Mouse (Mus musculus): ENCODE data around the gene Abcf2. TPM values are rescaled to one million over a fixed set of nuclear protein-coding genes. Genes with fewer than 3 reads are reported as not detected.

Abcf2 gene
- 10 to 100 TPM; 25.6 to 25.9 TPM for total RNA-seq (2023)

DNA sequence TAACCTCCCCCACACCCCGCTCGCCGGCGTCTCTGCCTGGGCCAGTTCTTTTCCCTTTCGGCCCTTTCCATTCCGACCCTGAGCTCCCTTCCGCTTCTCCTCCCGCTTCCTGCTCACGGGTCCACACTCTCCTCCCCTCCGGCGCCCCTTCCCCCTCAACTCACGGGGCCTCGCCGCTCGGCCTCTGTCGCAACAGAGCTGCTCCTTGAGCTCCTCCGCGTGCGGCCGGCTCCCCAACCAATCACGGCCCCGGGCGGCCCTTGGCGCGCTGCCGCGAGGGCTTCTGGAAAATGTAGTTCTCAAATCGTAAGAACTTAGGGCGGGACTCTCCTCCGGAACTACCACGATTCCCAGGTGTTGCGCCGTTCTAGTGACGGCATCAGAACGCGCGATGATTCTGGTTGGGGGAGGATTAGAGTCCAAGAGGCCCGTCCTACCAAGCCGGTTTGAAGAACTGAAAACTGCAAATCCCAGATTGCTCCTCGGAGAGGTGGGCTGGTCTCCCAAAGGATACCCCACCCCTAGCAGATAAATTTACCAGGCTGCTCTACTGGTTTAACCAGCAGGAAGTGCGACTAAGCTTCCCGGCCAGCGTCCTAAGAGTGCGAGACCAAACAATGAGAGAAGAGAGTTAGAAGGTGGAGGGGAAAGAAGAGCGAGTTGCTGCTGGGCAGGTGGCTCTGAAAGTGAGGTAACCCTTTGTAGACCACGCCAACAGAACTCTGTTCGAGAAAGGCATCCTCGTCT, at the start of gene Abcf2:
TSS of gene Abcf2 (minus strand) at position 285 of the 747 bp plus-strand sequence.

DNA sequence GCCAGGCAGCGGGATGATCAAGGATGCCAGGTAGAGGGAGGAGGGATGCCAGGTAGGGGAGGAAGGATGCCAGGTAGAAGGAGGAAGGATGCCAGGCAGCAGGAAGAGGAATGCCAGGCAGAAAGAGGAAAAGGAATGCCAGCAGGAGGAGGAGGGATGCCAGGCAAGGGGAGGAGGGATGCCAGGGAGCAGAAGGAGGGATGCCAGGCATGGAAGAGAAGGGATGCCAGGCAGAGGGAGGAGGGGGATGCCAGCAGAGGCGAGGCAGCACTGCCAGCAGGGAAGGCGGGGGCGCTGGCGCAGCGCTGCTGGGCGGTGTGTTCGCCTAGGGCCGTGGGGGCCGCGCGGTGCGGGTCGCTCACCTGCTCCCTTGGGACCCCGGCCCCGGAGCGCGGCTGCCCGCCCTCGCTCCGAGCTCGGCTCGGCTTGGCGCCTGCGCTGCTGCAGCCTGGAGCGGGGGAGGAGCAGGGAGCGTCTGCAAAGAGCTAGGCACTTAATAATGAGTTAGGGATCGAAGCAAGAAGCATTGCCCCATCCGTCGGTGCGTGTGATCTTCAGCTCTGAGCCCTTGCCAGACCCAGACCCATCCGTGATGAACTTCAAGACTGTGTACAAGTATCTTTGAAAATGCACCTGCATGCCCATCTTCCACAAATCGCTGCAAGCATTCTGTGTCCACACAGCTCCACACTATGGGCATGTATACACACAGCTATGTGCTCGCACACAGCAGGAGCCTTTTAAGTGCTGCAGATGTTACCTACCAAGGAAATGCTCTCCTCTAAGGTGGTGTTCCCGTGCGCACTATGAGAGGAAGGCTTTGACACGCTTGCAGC, 46.9 kb upstream of the Abcf2 start, which contains the start of gene Smarcd3:
TSS of gene Smarcd3 (minus strand) at position 426 of the 836 bp plus-strand sequence.

DNA sequence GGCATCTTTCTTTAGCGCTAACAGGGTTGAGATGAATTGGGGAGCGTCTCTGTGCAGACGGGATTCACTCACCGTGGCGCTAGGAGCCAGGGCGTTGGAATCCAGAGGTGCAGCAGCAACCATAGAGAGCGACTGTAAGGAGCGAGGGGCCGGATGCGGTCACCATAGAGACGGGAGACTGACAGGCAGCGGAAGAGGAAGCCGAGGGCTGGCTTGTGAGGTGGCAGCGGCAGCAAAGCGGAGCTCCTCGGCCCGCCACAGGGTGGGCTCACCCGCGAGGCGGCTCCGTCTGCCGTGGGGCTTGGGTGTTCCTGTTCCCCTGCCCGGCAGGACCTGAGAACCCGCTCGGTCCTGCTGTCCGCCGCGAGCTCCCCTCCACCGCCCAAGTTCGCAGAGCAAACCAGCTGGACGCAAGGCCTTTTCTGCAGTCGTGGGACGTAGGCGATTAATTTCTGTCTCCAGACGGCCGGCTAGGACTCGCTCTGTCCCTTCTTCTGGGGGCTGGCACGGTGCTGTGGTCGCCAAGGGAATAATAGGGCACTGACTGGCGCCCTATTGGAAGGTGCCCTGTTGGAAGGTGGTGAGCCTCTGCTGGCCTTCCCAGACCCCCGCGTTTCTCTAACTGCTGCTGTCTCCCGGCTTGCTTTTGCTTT, 9.4 kb upstream of the Abcf2 start, which contains the start of gene Chpf2:
TSS of gene Chpf2 (plus strand) at position 195 of the 653 bp plus-strand sequence.

DNA sequence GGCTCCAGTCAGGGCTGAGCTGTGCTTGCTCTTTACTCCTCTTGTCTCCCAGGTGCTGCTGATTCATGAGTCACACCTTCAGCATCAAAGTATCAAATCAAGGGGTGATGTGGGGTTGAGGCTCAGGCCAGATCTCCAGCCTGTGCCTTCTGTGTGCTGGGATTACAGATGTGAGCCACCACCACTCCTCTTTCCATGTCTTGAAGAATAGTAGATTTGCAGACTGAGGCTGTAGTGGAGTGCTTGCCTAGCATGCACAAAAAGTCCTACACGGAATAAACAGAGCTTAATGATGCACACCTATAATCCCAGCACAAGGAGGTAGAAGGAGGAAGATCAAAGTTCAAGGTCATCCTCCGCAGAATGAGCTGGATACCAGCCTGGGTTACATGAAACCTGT, 20.6 kb downstream of the Abcf2 start, which contains the start of gene 4931409K22Rik:
TSS of gene 4931409K22Rik (minus strand) at position 101 of the 400 bp plus-strand sequence.

DNA sequence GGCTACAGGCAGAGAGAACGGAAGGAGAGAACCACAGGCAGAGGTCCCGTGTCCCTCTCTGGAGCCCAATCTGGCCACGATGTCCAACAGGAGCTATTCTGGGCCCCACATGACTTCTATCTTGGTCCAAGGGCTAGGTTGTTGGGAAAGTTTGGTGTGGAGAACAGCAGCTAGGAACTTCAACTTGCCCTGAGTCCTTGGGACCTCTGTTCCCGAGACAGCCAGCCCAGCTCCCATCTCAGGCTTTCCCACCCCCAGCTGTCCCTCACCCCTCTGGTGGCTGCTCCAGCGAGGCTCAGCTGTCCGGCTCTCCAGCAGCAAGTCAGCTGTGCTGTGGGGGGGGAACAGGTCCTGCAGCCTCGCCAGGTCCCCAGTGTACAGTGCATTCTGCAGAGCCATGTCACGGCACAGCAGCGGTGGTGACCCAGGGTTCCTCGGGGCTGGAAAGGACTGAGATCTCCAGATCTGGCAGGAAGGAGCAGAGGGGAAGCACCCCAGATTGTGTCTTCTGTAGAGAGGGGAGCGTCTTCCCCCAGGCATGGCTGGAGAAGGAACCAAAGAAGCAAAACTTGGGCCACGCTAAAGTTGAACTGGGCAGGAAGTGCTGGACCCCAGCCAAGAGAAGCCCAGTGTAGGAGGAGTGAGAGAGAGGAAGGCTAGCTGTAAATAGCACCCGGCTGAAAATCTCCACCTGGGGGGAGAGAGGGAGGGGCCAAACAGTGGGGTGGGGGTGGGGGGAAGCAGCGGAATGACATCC, 36.7 kb downstream of the Abcf2 start, which contains the start of gene Asb10:
TSS of gene Asb10 (minus strand) at position 592 of the 757 bp plus-strand sequence.

DNA sequence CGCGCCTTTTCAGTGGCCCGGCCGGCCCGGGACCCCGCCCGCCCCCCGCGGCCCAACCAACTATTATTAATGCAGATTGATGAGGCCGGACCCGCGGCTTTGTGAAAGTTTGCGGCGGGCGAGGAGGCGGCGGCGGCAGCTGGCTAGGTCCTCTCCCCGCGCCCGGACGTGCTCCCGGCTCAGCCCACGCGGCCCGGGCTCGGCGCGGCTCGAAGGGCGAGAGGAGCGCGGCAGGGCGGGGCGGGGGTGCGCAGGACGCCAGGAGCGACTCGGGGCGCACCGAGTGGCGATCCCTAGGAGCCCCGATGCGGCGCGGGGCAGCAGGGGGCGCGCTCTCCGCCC, 50.4 kb downstream of the Abcf2 start, which contains the start of gene Gbx1:
TSS of gene Gbx1 (minus strand) at position 314 of the 342 bp plus-strand sequence.

Other genes with a start within 250 kb of the Abcf2 start
- gene Kcnh2, start 225.9 kb downstream of the Abcf2 start, total RNA-seq (2023), result not detected
- gene Nos3, start 212.7 kb downstream of the Abcf2 start, total RNA-seq (2023), result under 1 TPM in 1 of 2 experiments, not detected in 1; 0.13 TPM
- 1 to 10 TPM in 1 of 2 experiments, under 1 TPM in 1; 0.31 to 1.1 TPM for gene Atg9b, start 185.3 kb downstream of the Abcf2 start, total RNA-seq (2023)
- gene Abcb8, start 183.8 kb downstream of the Abcf2 start, total RNA-seq (2023), result 10 to 100 TPM; 11.7 to 13.8 TPM
- not detected for gene Asic3, start 164.1 kb downstream of the Abcf2 start, total RNA-seq (2023)
- gene Cdk5, start 153.9 kb downstream of the Abcf2 start, total RNA-seq (2023), result 10 to 100 TPM; 28.2 to 28.5 TPM
- 10 to 100 TPM; 57.8 to 62.5 TPM for gene Slc4a2, start 153.6 kb downstream of the Abcf2 start, total RNA-seq (2023)
- gene Fastk, start 132.2 kb downstream of the Abcf2 start, total RNA-seq (2023), result 10 to 100 TPM; 26.5 to 30.3 TPM
- 10 to 100 TPM; 14.0 to 14.5 TPM for gene Tmub1, start 129.6 kb downstream of the Abcf2 start, total RNA-seq (2023)
- 10 to 100 TPM; 26.9 to 28.4 TPM for gene Agap3, start 125.3 kb downstream of the Abcf2 start, total RNA-seq (2023)
- not detected for gene Gbx1, start 50.3 kb downstream of the Abcf2 start, total RNA-seq (2023)
- gene Asb10, start 36.5 kb downstream of the Abcf2 start, total RNA-seq (2023), result not detected
- gene 4931409K22Rik, start 20.7 kb downstream of the Abcf2 start, total RNA-seq (2023), result not detected
- gene Chpf2, start 9.3 kb upstream of the Abcf2 start, total RNA-seq (2023), result 10 to 100 TPM; 19.1 to 23.7 TPM
- gene Smarcd3, start 46.9 kb upstream of the Abcf2 start, total RNA-seq (2023), result under 1 TPM in 1 of 2 experiments, not detected in 1; 0.31 TPM
- 10 to 100 TPM; 46.1 to 46.9 TPM for gene Nub1, start 108.1 kb upstream of the Abcf2 start, total RNA-seq (2023)
- not detected for gene Wdr86, start 153.3 kb upstream of the Abcf2 start, total RNA-seq (2023)
- gene Crygn, start 180.5 kb upstream of the Abcf2 start, total RNA-seq (2023), result not detected

Measured in neutrophil, adult 59 days (primary cell).